Mouse (Mus musculus) stomach, embryonic 16.5 days (tissue): Measurements from ENCODE around the gene Snx10. TPM values are rescaled to one million over a fixed set of nuclear protein-coding genes. Genes with fewer than 3 reads are reported as not detected.
A peak's percentile ranks its signal among the peaks of the same experiment; 100 is the strongest.

Experiments used
- ATAC-seq: fragments of 200-750 bp; cut with Nextera tagmentation; 2 replicates; pipeline ENCODE4 v1.8.0; 2017; ENCODE audit warnings: moderate number of reproducible peaks, moderate TSS enrichment; ENCODE audit not compliant: insufficient read depth, low FRiP score
- H3K27ac ChIP-seq: fragments of 300-500 bp; sonication (generic); 2 replicates; pipeline ENCODE4 v1.5.1; 2014; ENCODE audit warnings: low read length
- H3K27me3 ChIP-seq: fragments of 300-500 bp; sonication (generic); 2 replicates; pipeline ENCODE4 v1.6.1; 2014; ENCODE audit warnings: low read length, control low read depth, mixed read lengths; ENCODE audit not compliant: control insufficient read depth, insufficient read depth
- H3K36me3 ChIP-seq: fragments of 300-500 bp; sonication (generic); 2 replicates; pipeline ENCODE4 v1.6.1; 2014; ENCODE audit warnings: low read length; ENCODE audit not compliant: control insufficient read depth, insufficient read depth
- H3K4me1 ChIP-seq: fragments of 300-500 bp; sonication (generic); 2 replicates; pipeline ENCODE4 v1.6.1; 2014; ENCODE audit warnings: low read length, control low read depth, mixed read lengths; ENCODE audit not compliant: control insufficient read depth, insufficient read depth
- H3K4me2 ChIP-seq: fragments of 300-500 bp; sonication (generic); 2 replicates; pipeline ENCODE4 v1.6.1; 2014; ENCODE audit warnings: low read depth, low read length, mixed read lengths
- H3K4me3 ChIP-seq: fragments of 300-500 bp; sonication (generic); replicated peaks from 2 replicates; pipeline ENCODE4 v1.5.1; 2014; ENCODE audit warnings: mild to moderate bottlenecking, low read length
- H3K9ac ChIP-seq: fragments of 300-500 bp; sonication (generic); 2 replicates; pipeline ENCODE4 v1.6.1; 2014; ENCODE audit warnings: low read length
- H3K9me3 ChIP-seq: fragments of 300-500 bp; sonication (generic); replicated peaks from 2 replicates; pipeline ENCODE4 v1.6.1; 2016; ENCODE audit warnings: low read length, control low read depth; ENCODE audit not compliant: control insufficient read depth
- WGBS: fragments of 180-500 bp; shearing (Covaris S2); extraction: QIAGEN DNeasy Blood & Tissue Kit; methylation state at CpG from one replicate; pipeline ENCODE4 v1.1.7; 2014; 5-methylcytosine and 5-hydroxymethylcytosine counted together
- polyA plus RNA-seq: library from polyadenylated mRNA; unstranded; fragments of >200 nt; fragmentation: Nextera tagmentation; extraction: Ambion mirVana; gene quantifications from 2 replicates; pipeline ENCODE4 v1.2.1, GENCODE M21; 2015

Snx10 gene
- polyA plus RNA-seq, 1 experiment from 2014 or later: 17.1 TPM

DNA sequence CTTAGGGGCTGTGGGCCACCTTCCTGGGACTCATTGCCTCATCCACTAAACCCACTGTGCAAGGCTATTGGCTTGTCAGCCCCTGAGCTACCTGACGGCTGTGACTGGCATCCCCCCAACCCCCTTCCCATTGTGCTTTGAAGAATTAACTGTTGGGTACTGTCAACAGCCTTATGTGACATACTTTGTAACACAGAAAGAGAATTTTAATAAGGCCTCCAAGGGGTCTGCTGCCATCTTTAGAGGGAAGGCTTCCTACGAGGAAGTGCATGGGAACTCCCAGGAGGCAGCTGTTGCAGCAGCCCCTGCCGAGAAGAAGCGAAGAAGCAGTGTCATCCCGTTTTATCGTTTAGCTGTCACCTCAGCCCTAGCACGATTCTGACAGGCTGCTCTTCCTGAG is 83.1 kb downstream of the Snx10 start:
- ATAC-seq: no peak
- Histone ChIP-seq H3K4me3 (no peak overlapping the region), H3K9ac (no peak overlapping the region), H3K4me1 (no peaks in the 10 kb centered on the region), H3K9me3 (no peaks in the 10 kb centered on the region), H3K36me3 (no peaks in the 10 kb centered on the region), H3K4me2 (no peak overlapping the region), H3K27ac (no peak overlapping the region), H3K27me3 (no peaks in the 10 kb centered on the region)
- WGBS: 43% methylated on average over 7 of the region's 7 CpGs

GRCm38 (mm10) chr6:51611621-51612020 is 87.9 kb downstream of the Snx10 start:
- ATAC-seq: no peak
- peaks cover 5% of the 10 kb centered on the region; the same call in 1 of the 2 replicates for H3K27me3 ChIP-seq
- no peak overlapping the region for H3K27ac ChIP-seq
- H3K9me3 ChIP-seq: no peaks in the 10 kb centered on the region
- H3K9ac ChIP-seq: no peak overlapping the region
- no peak overlapping the region for H3K4me3 ChIP-seq
- 83% methylated on average over 4 of the region's 4 CpGs for WGBS
- no peak overlapping the region for H3K4me2 ChIP-seq
- H3K4me1 ChIP-seq: no peaks in the 10 kb centered on the region
- no peaks in the 10 kb centered on the region for H3K36me3 ChIP-seq

DNA sequence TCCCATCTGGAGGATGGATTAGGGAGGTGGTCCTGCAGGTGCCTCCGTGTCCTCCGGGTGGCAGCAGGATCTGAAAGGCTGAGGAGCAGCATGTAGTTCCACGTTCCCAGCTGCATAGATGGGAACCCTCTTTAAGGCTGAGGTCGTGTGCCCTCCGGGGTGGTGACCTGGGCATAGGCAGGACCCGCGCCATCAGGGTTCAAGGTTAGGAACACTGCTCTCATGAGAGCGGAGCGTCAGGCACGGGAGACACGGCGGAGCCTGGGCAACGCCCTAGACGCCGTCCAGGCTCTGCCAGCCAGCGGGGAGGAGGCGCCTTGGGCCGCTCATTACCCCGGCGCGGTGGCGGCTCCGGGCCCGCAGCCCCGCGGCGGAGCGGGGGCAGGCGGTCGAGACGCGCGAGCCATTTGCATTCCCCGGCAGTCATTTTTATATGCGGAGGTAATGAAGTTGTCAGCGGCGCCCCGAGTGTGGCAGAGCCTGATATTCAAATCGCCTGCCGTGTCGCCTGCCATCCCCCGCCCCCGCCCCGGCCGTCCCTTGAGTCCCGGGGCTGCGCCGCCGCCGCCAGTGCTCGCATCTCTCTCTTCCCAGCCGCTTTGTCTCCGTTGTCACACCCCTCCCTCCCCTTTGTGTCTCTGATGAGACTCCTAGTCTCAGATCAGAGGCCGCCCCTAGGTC is 88.8 kb downstream of the Snx10 start:
- Histone ChIP-seq H3K27ac (no peak overlapping the region), H3K4me1 (no peaks in the 10 kb centered on the region), H3K36me3 (no peaks in the 10 kb centered on the region), H3K4me3 (peak overlapping the region; percentile 61), H3K27me3 (peaks cover 5% of the 10 kb centered on the region; the same call in 1 of the 2 replicates), H3K4me2 (peak overlapping the region; percentile 97), H3K9ac (peak overlapping the region; percentile 74), H3K9me3 (no peaks in the 10 kb centered on the region)
- peak; percentile 78 for ATAC-seq
- under 1% methylated on average over 54 of the region's 54 CpGs for WGBS

DNA sequence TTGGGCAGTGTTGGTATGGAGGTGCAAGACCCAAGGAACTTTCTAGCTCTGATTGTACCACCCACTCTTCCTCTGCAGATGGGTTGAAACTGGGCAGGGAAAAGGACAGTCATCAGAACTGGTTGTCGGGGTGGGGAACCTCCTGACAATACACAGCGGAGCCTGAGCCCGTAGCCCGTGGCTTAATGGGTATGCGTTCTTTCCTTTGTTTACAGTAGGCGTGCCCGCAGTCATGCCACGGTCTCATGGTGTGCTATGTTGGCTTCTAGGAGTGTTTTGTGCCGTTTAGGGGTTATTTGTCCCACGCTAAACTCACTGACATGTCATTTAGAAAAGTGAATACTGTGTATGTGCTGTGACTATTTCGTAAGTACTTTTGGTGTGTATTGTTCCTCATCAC is 90.0 kb downstream of the Snx10 start:
- Histone ChIP-seq H3K4me2 (no peak overlapping the region), H3K27me3 (peaks cover 5% of the 10 kb centered on the region; the same call in 1 of the 2 replicates), H3K27ac (no peak overlapping the region), H3K4me1 (no peaks in the 10 kb centered on the region), H3K9me3 (no peaks in the 10 kb centered on the region), H3K4me3 (no peak overlapping the region), H3K9ac (no peak overlapping the region), H3K36me3 (no peaks in the 10 kb centered on the region)
- ATAC-seq: no peak
- WGBS: 75% methylated on average over 11 of the region's 11 CpGs

GRCm38 (mm10) chr6:51626843-51627242 is 103.1 kb downstream of the Snx10 start:
- Histone ChIP-seq H3K4me3 (no peak overlapping the region), H3K27me3 (no peaks in the 10 kb centered on the region), H3K9me3 (no peaks in the 10 kb centered on the region), H3K4me2 (no peak overlapping the region), H3K36me3 (no peaks in the 10 kb centered on the region), H3K27ac (no peak overlapping the region), H3K9ac (no peak overlapping the region), H3K4me1 (no peaks in the 10 kb centered on the region)
- WGBS: 85% methylated on average over 5 of the region's 5 CpGs
- no peak for ATAC-seq

DNA sequence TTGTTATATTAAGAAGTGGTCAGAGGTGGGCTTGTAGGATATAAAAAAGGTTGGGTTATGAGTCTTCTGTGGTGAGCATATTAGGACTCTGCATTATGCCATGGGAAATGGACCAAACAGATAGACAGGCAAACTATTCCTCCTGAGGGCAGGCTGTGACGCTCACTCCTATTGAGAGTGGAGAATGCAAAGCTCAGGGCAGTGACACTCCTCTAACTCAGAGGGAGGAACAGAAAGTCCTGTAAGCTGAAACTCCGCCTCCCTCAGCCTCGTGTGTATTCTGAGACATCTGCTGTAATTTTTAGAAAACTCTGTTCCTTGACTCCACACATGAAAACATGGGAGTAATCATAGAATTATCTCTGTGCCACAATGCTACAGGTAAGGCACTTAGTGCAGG is 106.0 kb downstream of the Snx10 start:
- H3K36me3 ChIP-seq: no peaks in the 10 kb centered on the region
- no peaks in the 10 kb centered on the region for H3K27me3 ChIP-seq
- H3K4me3 ChIP-seq: no peak overlapping the region
- ATAC-seq: no peak
- peaks cover 6% of the 10 kb centered on the region; the same call in 1 of the 2 replicates for H3K4me1 ChIP-seq
- WGBS: 36% methylated on average over 3 of the region's 3 CpGs
- H3K9me3 ChIP-seq: no peaks in the 10 kb centered on the region
- H3K27ac ChIP-seq: no peak overlapping the region
- H3K4me2 ChIP-seq: no peak overlapping the region
- no peak overlapping the region for H3K9ac ChIP-seq

DNA sequence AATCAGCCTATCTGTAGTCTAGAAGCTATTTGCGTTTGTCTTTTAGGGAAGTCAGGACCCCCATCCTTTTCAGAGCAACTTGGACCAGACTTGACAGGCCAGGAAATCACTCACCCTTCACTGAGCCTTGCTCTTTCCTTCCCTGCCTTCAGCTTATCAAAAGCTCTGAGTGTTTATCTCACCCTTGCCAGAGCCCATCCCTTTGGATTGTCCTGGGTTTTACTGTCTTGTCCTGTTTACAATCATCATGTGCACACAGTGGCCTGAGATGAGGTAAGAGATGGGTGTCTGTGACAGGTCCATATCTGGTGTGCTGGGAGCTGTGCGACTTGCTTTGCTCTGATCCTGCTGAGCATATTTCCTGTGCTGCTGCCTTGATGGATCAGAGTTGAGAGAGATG is 106.5 kb downstream of the Snx10 start:
- H3K36me3 ChIP-seq: no peaks in the 10 kb centered on the region
- no peak overlapping the region for H3K4me2 ChIP-seq
- no peak for ATAC-seq
- H3K9ac ChIP-seq: no peak overlapping the region
- H3K4me3 ChIP-seq: no peak overlapping the region
- H3K9me3 ChIP-seq: no peaks in the 10 kb centered on the region
- H3K27me3 ChIP-seq: no peaks in the 10 kb centered on the region
- peaks cover 6% of the 10 kb centered on the region; the same call in 1 of the 2 replicates for H3K4me1 ChIP-seq
- no peak overlapping the region for H3K27ac ChIP-seq
- WGBS: 51% methylated on average over 2 of the region's 2 CpGs

- ATAC-seq: no peak
- 49% methylated on average over 4 of the region's 4 CpGs for WGBS
- no peak overlapping the region for H3K27ac ChIP-seq
These were observed 109.4 kb downstream of the Snx10 start for GRCm38 (mm10) chr6:51632928-51633662.

DNA sequence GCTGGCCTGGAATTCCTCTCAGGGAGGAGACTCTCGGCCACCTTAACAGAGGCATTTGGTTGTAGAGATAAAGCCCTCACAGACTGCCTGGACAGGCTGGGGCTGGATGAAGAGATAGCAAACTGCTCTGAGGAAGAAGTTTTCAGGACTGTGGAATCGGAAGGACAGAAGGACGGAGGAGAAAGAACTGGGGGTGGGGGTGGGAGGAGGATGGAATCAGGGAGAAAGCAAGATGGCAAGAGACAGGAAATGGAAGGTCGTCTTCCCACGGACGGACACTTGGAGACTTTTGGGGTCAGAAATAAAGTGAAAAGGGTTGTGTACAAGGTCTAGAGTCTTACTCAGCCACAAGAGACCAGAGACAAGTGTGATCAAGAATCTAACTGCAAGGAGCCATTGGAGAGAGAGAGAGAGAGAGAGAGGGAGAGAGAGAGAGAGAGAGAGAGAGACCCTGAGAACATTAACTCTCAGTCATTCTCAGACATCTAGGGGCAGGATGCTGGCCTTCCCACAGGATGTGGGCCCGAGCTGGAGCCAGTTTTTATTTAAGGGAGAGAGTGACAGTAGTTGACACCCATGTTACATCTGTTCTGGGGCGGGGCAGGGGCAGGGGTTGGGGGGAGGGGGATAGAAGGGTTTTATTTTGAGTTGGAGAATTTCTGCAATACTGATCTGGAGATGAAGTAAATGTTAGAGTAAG is 110.1 kb downstream of the Snx10 start:
- H3K9ac ChIP-seq: no peak overlapping the region
- H3K36me3 ChIP-seq: no peaks in the 10 kb centered on the region
- no peak overlapping the region for H3K4me2 ChIP-seq
- peaks cover 6% of the 10 kb centered on the region; the same call in 1 of the 2 replicates for H3K4me1 ChIP-seq
- no peaks in the 10 kb centered on the region for H3K27me3 ChIP-seq
- H3K4me3 ChIP-seq: no peak overlapping the region
- no peaks in the 10 kb centered on the region for H3K9me3 ChIP-seq
- 34% methylated on average over 8 of the region's 8 CpGs for WGBS
- ATAC-seq: no peak
- no peak overlapping the region for H3K27ac ChIP-seq

More at GRCm38 (mm10) chr6:51632928-51633662, 109.4 kb downstream of the Snx10 start:
- Histone ChIP-seq H3K4me1 (peaks cover 6% of the 10 kb centered on the region; the same call in 1 of the 2 replicates), H3K9me3 (no peaks in the 10 kb centered on the region), H3K9ac (no peak overlapping the region), H3K27me3 (no peaks in the 10 kb centered on the region), H3K4me3 (no peak overlapping the region), H3K4me2 (no peak overlapping the region), H3K36me3 (no peaks in the 10 kb centered on the region)
